Mouse (Mus musculus) splenic B cell, adult 2 months (primary cell): Measurements from ENCODE around the gene Slc26a8.

Source experiments
- DNase-seq: peaks from one replicate; pipeline ENCODE4 v3.0.0-alpha.2; 2011; ENCODE audit warnings: low read depth, low spot score
- H3K27me3 ChIP-seq: 2 replicates; pipeline ENCODE4 v1.6.1; 2012; ENCODE audit warnings: mild to moderate bottlenecking, low read length, moderate library complexity, mixed read lengths; ENCODE audit not compliant: control insufficient read depth, poor library complexity, insufficient read depth, severe bottlenecking
- H3K36me3 ChIP-seq: 2 replicates; pipeline ENCODE4 v1.6.1; 2012; ENCODE audit warnings: mild to moderate bottlenecking, low read length, moderate library complexity, mixed read lengths; ENCODE audit not compliant: control insufficient read depth, poor library complexity, insufficient read depth, severe bottlenecking

Slc26a8 gene

DNA sequence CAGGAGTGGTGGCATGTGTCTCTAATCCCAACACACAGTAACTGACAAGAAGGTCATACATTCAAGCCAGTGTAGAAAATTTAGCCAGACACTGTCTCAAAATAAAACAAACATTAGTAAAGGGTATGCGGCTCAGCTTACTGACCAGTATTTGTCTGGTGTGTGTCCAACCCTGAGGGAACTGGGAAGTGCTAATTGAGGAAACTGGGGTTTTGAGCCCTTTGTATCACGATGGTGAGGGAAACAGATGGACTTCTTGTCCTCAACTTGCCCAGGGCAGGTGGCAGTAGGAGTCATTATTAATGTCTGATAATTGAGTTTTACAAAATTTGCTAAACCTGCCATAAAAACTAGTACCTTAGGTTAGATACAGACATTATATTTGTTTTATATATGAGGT lies 19.0 kb upstream of the Slc26a8 start:
- H3K27me3 ChIP-seq = no peaks in the 10 kb centered on the region
- no peak for DNase-seq

GRCm38 (mm10) chr17:28707816-28708215 lies 17.8 kb upstream of the Slc26a8 start:
- no peaks in the 10 kb centered on the region for H3K27me3 ChIP-seq
- peaks cover 3% of the 10 kb centered on the region for H3K36me3 ChIP-seq
- no peak for DNase-seq

More for the DNA sequence above, 19.0 kb upstream of the Slc26a8 start:
- H3K36me3 ChIP-seq = peaks cover 5% of the 10 kb centered on the region

DNA sequence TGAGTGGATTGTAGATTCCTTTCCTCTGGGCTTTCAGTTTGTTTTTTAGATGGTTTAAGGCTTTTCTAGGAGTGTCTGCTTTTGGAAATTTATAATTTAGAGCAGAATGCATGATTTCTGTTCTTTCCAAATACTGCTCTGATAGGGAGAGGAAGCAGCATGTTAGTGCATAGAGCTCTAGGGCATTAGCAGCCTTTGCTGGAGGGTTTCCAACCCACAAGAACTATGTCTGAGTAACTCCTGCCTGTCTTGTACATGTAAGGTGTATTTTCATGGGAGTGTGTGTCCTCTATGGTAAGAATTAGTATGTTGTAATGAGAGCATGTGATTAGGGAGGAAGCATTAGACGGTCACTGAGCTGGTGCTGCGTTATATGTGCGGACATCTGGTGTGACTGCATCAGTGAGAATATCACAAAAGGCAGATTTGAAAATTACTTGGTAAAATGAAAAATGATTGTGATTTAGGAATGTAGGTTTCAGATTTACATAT lies 17.1 kb upstream of the Slc26a8 start:
- no peaks in the 10 kb centered on the region for H3K27me3 ChIP-seq
- DNase-seq = no peak
- peaks cover 3% of the 10 kb centered on the region for H3K36me3 ChIP-seq

GRCm38 (mm10) chr17:28706697-28707096 lies 16.7 kb upstream of the Slc26a8 start:
- Histone ChIP-seq H3K36me3 (peaks cover 3% of the 10 kb centered on the region), H3K27me3 (no peaks in the 10 kb centered on the region)
- DNase-seq = no peak

GRCm38 (mm10) chr17:28702646-28703045 lies 12.6 kb upstream of the Slc26a8 start:
- no peaks in the 10 kb centered on the region for H3K27me3 ChIP-seq
- DNase-seq = no peak

DNA sequence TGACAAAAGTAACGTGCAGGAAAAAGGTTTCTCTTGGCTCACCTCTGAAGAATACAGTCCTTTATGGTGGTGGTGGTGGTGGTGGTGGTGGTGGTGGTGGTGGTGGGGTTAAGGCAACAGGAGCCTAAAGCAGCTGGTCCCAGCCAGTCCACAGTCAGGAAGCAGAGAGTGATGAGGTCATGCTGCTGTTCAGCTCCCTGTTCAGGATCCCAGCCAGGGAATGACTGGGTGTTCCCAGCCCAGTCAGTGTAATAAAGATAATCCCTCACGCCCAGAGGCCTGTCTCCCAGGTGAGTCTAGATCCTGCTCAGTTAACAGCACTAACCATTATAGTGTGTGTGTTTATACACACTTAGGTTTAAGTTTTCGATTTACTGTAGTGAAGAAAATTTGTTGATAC lies 11.7 kb upstream of the Slc26a8 start:
- Histone ChIP-seq H3K27me3 (no peaks in the 10 kb centered on the region), H3K36me3 (peaks cover 3% of the 10 kb centered on the region; the same call in 1 of the 2 replicates)
- DNase-seq = no peak

More at GRCm38 (mm10) chr17:28702646-28703045, 12.6 kb upstream of the Slc26a8 start:
- H3K36me3 ChIP-seq = peaks cover 3% of the 10 kb centered on the region; the same call in 1 of the 2 replicates

GRCm38 (mm10) chr17:28701171-28701570 lies 11.1 kb upstream of the Slc26a8 start:
- Histone ChIP-seq H3K36me3 (peaks cover 3% of the 10 kb centered on the region; the same call in 1 of the 2 replicates), H3K27me3 (no peaks in the 10 kb centered on the region)
- DNase-seq = no peak

DNA sequence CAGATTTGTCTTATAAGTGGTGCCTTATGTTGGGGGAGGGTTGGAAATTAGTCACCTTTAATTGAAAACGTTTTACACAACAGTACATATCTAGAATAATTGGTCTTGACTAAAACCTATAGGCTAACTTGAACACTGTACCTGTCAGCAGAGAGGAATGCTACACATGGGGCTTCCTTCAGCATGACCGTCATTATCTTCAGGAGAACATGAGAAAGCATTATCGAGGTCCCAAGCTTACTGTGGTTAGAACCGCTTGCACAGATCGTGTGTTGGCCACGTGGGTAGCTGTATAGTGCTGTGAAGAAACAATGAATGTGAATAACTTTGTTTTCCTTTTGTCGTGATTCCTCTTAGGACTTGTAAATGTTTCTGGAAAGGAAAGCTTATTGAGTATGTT lies 9.8 kb upstream of the Slc26a8 start:
- Histone ChIP-seq H3K27me3 (no peaks in the 10 kb centered on the region), H3K36me3 (0 out of 2 replicates have a peak, but pooled peaks cover 1% of the 10 kb centered on the region)
- DNase-seq = no peak

DNA sequence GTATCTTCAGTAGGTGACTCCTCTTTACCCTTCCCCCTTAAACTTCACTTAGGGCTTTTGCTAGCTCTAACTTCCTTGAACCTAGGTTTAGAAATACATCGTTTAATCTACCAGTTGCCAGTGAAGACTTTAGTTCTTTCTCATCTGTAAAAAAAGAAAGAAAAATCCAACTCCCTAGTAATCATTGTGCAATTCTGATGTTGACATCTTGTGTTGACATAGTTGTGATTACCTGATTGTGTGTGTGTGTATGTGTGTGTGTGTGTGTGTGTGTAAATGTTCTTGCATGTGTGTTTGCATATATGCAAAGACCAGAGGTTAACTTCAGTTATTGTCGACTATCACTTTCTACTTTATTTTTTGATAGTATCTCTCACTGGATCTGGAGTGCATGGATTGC lies 8.6 kb upstream of the Slc26a8 start:
- no peak for DNase-seq
- Histone ChIP-seq H3K27me3 (no peaks in the 10 kb centered on the region), H3K36me3 (0 out of 2 replicates have a peak, but pooled peaks cover 1% of the 10 kb centered on the region)

GRCm38 (mm10) chr17:28698245-28698644 lies 8.2 kb upstream of the Slc26a8 start:
- peak; percentile 58 for DNase-seq
- H3K27me3 ChIP-seq = no peaks in the 10 kb centered on the region

GRCm38 (mm10) chr17:28697290-28698195 lies 7.5 kb upstream of the Slc26a8 start:
- DNase-seq = peak; percentile 92
- Histone ChIP-seq H3K27me3 (no peaks in the 10 kb centered on the region), H3K36me3 (0 out of 2 replicates have a peak, but pooled peaks cover 1% of the 10 kb centered on the region)

More at GRCm38 (mm10) chr17:28698245-28698644, 8.2 kb upstream of the Slc26a8 start:
- H3K36me3 ChIP-seq = 0 out of 2 replicates have a peak, but pooled peaks cover 1% of the 10 kb centered on the region

- H3K36me3 ChIP-seq = 0 out of 2 replicates have a peak, but pooled peaks cover 1% of the 10 kb centered on the region
- no peak for DNase-seq
- H3K27me3 ChIP-seq = no peaks in the 10 kb centered on the region
Measured at GRCm38 (mm10) chr17:28696641-28697040, 6.6 kb upstream of the Slc26a8 start.

GRCm38 (mm10) chr17:28694832-28695231 lies 4.8 kb upstream of the Slc26a8 start:
- 0 out of 2 replicates have a peak, but pooled peaks cover 1% of the 10 kb centered on the region for H3K36me3 ChIP-seq
- DNase-seq = no peak
- no peaks in the 10 kb centered on the region for H3K27me3 ChIP-seq

GRCm38 (mm10) chr17:28694078-28694477 lies 4.0 kb upstream of the Slc26a8 start:
- Histone ChIP-seq H3K27me3 (no peaks in the 10 kb centered on the region), H3K36me3 (0 out of 2 replicates have a peak, but pooled peaks cover 1% of the 10 kb centered on the region)
- DNase-seq = no peak

DNA sequence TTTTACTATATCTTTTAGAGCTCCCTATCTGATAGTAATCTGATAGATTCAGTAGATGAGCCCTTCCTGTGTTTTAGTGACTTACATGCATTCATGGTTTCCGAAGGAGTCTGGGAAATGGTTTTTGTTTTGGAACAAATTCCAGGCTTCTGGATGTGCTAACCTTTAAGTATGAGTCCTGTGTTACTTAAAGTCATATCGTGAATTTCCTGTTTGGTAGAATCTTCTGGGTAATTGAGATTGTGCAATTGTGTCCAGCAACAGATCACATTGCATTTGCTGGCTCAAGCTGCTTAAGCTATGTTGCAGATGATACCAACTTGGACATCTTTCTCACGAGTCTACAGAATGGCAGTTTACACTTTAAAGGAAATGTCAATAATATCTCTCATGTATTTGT lies 3.1 kb upstream of the Slc26a8 start:
- DNase-seq = no peak

More for the DNA sequence above, 3.1 kb upstream of the Slc26a8 start:
- Histone ChIP-seq H3K27me3 (0 out of 2 replicates have a peak, but pooled peaks cover 2% of the 10 kb centered on the region), H3K36me3 (0 out of 2 replicates have a peak, but pooled peaks cover 1% of the 10 kb centered on the region)
